Mouse (Mus musculus) macrophage (primary cell): Measurements from ENCODE around the gene Gm11009. TPM values are rescaled to one million over a fixed set of nuclear protein-coding genes. Genes with fewer than 3 reads are reported as not detected.
"Not testable (repeated sequence)": the region's sequence is repeated elsewhere in the genome, so short reads cannot be mapped to it uniquely, and the experiment has no call there.

Source experiments
- H3K27ac ChIP-seq: fragments of 350-480 bp; formaldehyde crosslinking; 2 replicates; pipeline ENCODE4 v1.9.0; 2021
- H3K36me3 ChIP-seq: fragments of 350-480 bp; formaldehyde crosslinking; 2 replicates; pipeline ENCODE4 v1.9.0; 2021; ENCODE audit errors: inconsistent target
- H3K4me3 ChIP-seq: fragments of 350-480 bp; formaldehyde crosslinking; 2 replicates; pipeline ENCODE4 v1.9.0; 2021; ENCODE audit errors: inconsistent target
- H3K79me2 ChIP-seq: fragments of 350-480 bp; formaldehyde crosslinking; 2 replicates; pipeline ENCODE4 v1.9.0; 2021; ENCODE audit errors: inconsistent target
- WGBS: methylation state at CpG from one replicate; pipeline ENCODE4 v1.1.7; 2026; ENCODE audit warnings: inconsistent platforms; ENCODE audit not compliant: missing documents; 5-methylcytosine and 5-hydroxymethylcytosine counted together
- polyA plus RNA-seq: library from polyadenylated mRNA; stranded (reverse); fragments of 250-400 nt; gene quantifications from 3 replicates; pipeline ENCODE4 v1.2.4, GENCODE M21; 2018; ENCODE audit warnings: inconsistent platforms
- total RNA-seq, 78 experiments: library from RNA; depleted of rRNA; stranded (reverse); fragments of 250-400 nt; gene quantifications; 1 replicate in 9 of 78; 2 replicates in 24 of 78; 3 replicates in 43 of 78; 4 replicates in 2 of 78; pipeline ENCODE4 v1.2.4; 2018; ENCODE audit warnings: inconsistent platforms in 56 of 78

Gene Gm11009
- total RNA-seq (2018; cell fraction: chromatin; rRNA removed): not detected
- not detected for total RNA-seq (2018; cell fraction: cytosol; rRNA removed)
- total RNA-seq (2018; cell fraction: nucleus; rRNA removed): not detected
- not detected in 3 replicates for polyA plus RNA-seq

GRCm38 (mm10) chr2:176319394-176319793 is at the start of gene Gm11009:
Gene Gm11009 (minus strand): TSS chr2:176319494.
- not testable (repeated sequence) for H3K27ac ChIP-seq, H3K4me3 ChIP-seq, H3K79me2 ChIP-seq, H3K36me3 ChIP-seq
- WGBS: no CpG with 5 or more reads among the region's 2 CpGs

Other genes starting within 250 kb of the Gm11009 start
- 0.87 to 6.0 TPM (median 1.7 TPM) in 3 replicates for gene Gm2004, start 169.7 kb downstream of the Gm11009 start, polyA plus RNA-seq
- 0.07 to 6.9 TPM in 2 of 3 replicates, not detected in the other for gene 2210418O10Rik, start 92.9 kb downstream of the Gm11009 start, polyA plus RNA-seq
- 1.1 to 1.9 TPM in 2 of 3 replicates, not detected in the other for gene Gm14435, start 104.1 kb upstream of the Gm11009 start, polyA plus RNA-seq
- 6.3 to 9.7 TPM (median 7.2 TPM) in 3 replicates for gene Gm14434, start 167.3 kb upstream of the Gm11009 start, polyA plus RNA-seq
- gene Zfp967, start 201.6 kb upstream of the Gm11009 start, polyA plus RNA-seq: not detected in 3 replicates